Mouse (Mus musculus): ENCODE measurements around the gene Hoxb6.

DNA sequence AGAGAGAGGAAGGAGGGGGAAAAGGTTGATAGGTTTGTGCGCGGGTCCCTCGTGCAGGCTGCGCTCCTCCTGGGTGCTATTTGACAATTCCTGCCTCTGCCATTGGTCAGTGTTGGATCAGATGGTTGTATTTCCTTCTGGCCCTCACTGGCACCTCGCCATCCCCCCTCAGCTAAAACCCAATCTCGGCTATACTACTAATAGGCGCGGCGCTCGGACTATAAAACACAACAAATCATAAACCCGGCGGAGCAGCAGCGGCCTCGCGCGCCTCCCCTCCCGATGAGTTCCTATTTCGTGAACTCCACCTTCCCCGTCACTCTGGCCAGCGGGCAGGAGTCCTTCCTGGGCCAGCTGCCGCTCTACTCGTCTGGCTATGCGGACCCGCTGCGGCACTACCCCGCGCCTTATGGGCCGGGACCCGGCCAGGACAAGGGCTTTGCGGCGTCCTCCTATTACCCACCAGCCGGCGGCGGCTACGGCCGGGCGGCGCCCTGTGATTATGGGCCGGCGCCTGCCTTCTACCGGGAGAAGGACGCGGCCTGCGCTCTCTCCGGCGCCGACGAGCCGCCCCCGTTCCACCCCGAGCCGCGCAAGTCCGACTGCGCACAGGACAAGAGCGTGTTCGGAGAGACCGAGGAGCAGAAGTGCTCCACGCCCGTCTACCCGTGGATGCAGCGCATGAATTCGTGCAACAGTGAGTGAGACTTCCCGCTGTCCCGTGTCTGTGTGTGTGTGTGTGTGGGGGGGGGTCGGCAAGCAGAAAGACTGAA lies 6.8 kb downstream of the Hoxb6 start:
- TF ChIP-seq MAFK (IDR thresholded peaks at IDR 0.05; ENCODE audit: insufficient read depth, low read depth, low read length) (no peak), ZNF384 (IDR thresholded peaks at IDR 0.05; ENCODE audit: low read depth, low read length) (no peak), ZC3H11A (IDR thresholded peaks at IDR 0.05; ENCODE audit: borderline replicate concordance, low read depth, low read length) (no peak), CHD2 (IDR thresholded peaks at IDR 0.05; ENCODE audit: low read depth, low read length) (no peak), HCFC1 (IDR thresholded peaks at IDR 0.05; ENCODE audit: borderline replicate concordance, insufficient read depth, low read length) (no peak)
